ENCODE assay signal across 11 mouse cellular contexts in the genomic region with DNA sequence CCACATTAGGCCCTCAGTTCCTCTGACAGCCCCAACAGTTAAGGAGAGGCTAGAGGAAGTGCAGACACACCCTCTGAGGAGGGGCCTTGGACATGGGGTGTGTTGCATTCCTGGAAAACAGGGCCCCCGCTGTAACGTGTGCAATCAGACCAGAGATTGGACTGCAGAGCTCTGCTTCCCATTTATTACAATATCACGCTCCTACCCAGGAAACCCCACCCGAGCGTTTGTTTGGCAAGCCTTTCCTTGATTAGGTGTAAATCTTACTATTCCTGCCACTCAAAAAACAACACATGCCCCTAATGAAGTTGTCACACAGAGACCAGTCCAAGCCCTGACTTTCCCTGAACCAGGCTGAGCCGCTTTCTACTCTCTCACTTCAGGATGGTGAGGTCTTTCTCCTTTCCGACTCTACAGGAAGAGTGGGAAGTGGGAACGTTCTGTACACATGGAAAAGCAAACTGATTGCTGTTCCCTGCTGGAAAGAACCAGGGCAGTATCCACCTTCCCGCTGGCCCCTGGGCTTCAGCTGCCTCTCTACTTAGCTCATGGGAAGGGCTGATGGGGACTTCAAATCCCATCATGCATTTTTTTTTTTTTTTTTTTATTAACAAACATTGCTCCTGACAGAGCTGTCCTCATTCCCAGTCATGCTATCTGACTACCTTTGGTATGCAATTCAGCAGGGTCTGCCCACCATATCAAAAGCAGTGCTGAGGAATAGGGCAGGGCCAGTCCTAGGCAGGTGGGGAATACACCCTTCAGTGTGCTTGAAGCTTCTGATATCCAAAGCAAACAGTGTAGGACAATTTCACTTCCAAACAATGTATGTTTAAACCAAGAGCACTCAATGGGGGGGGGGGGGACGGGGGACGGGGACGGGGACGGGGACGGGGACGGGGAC.
DNase-seq lines count a peak whose midpoint lies in the region; ATAC-seq and TF ChIP-seq lines count a peak whose summit lies in the region.
"Had no signal": no experiment of that assay in that cellular context is flagged by ENCODE, and none has a peak within 500 bp of the region (broad histone marks: within the 10 kb centered on the region; RNA-seq: fewer than 3 reads in every experiment).

No protein-coding gene starts in this region.

- H3K9ac ChIP-seq in embryonic facial prominence, embryonic 14.5 days (ENCODE audit: low read depth, low read length), result no peak overlapping the region
- no peak overlapping the region for H3K9ac ChIP-seq in intestine, embryonic 14.5 days (ENCODE audit: low read length)
- no peak overlapping the region for H3K9ac ChIP-seq in lung, postnatal 0 days (replicated peaks; ENCODE audit: low read depth)
- H3K9ac ChIP-seq: embryonic facial prominence, embryonic 15.5 days; liver, embryonic 14.5 days had no signal

- TF ChIP-seq CTCF in lung, postnatal 0 days (IDR thresholded peaks at IDR 0.05), result no peak

- H3K27ac ChIP-seq in embryonic facial prominence, embryonic 14.5 days (replicated peaks; ENCODE audit: low read depth, low read length), result no peak overlapping the region; the same call in 1 of the 2 replicates
- H3K27ac ChIP-seq in intestine, embryonic 14.5 days (ENCODE audit: low read depth), result 0 out of 2 replicates have a peak overlapping the region, but pooled peaks have one; percentile 30
- H3K27ac ChIP-seq in lung, postnatal 0 days (ENCODE audit: low read length), result no peak overlapping the region
- H3K27ac ChIP-seq: embryonic facial prominence, embryonic 15.5 days; liver, embryonic 14.5 days had no signal

- H3K4me1 ChIP-seq in embryonic facial prominence, embryonic 14.5 days (ENCODE audit: control insufficient read depth, insufficient read depth, low read length), result peaks cover 10% of the 10 kb centered on the region; the same call in 1 of the 2 replicates
- peaks cover 4% of the 10 kb centered on the region for H3K4me1 ChIP-seq in intestine, embryonic 14.5 days (replicated peaks; ENCODE audit: control insufficient read depth, insufficient read depth, low read length)
- H3K4me1 ChIP-seq in lung, postnatal 0 days (ENCODE audit: insufficient read depth, low read depth, low read length), result peaks cover 9% of the 10 kb centered on the region; the same call in 1 of the 2 replicates

- 60% methylated on average over 13 of the region's 15 CpGs for WGBS in embryonic facial prominence, embryonic 14.5 days
- 44% methylated on average over 15 of the region's 15 CpGs for WGBS in intestine, embryonic 14.5 days
- 33% methylated on average over 15 of the region's 15 CpGs for WGBS in lung, postnatal 0 days

- H3K4me3 ChIP-seq in embryonic facial prominence, embryonic 14.5 days (ENCODE audit: low read depth, low read length), result no peak overlapping the region
- no peak overlapping the region for H3K4me3 ChIP-seq in intestine, embryonic 14.5 days (ENCODE audit: low read depth, low read length)
- H3K4me3 ChIP-seq in lung, postnatal 0 days (ENCODE audit: low read depth, low read length), result no peak overlapping the region
- H3K4me3 ChIP-seq: embryonic facial prominence, embryonic 15.5 days had no signal

- TF ChIP-seq EP300 in lung, postnatal 0 days (IDR thresholded peaks at IDR 0.05), result peak; percentile 72

- peak; percentile 77 for DNase-seq in R1 (ENCODE audit: low read depth, low spot score)
- no peak for DNase-seq in embryonic facial prominence, embryonic 14.5 days (ENCODE audit: low spot score)
- no peak for DNase-seq in intestine, embryonic 14.5 days (ENCODE audit: low spot score)
- peak; percentile 64 for DNase-seq in lung, postnatal 0 days (ENCODE audit: low spot score)
- no peak for DNase-seq in thymus, postnatal 25 days
- DNase-seq in cerebellum, adult 11 months, result no peak
- DNase-seq in frontal cortex, postnatal 14 days (ENCODE audit: low spot score in 2 of 2), result no peak
- DNase-seq: adrenal gland, postnatal 25 days; cerebellum, adult 9-10 months had no signal

- H3K27me3 ChIP-seq in embryonic facial prominence, embryonic 14.5 days (replicated peaks; ENCODE audit: control insufficient read depth, insufficient read depth, low read length), result no peaks in the 10 kb centered on the region
- no peaks in the 10 kb centered on the region for H3K27me3 ChIP-seq in intestine, embryonic 14.5 days (replicated peaks; ENCODE audit: control insufficient read depth, insufficient read depth, low read length)
- H3K27me3 ChIP-seq in lung, postnatal 0 days (replicated peaks; ENCODE audit: insufficient read depth, low read length), result no peaks in the 10 kb centered on the region
- H3K27me3 ChIP-seq: embryonic facial prominence, embryonic 15.5 days had no signal

- ATAC-seq in embryonic facial prominence, embryonic 14.5 days (ENCODE audit: low read depth), result 0 out of 2 replicates have a peak, but pooled peaks have one; percentile 68
- peak; percentile 72 for ATAC-seq in intestine, embryonic 14.5 days (replicated peaks; ENCODE audit: low FRiP score, low TSS enrichment, low read depth)
- ATAC-seq in lung, postnatal 0 days, result peak; percentile 94

- H3K4me2 ChIP-seq in embryonic facial prominence, embryonic 14.5 days (ENCODE audit: low read depth, low read length), result no peak overlapping the region
- H3K4me2 ChIP-seq in intestine, embryonic 14.5 days (ENCODE audit: low read length), result no peak overlapping the region
- peak overlapping the region; percentile 17; the same call in 1 of the 2 replicates for H3K4me2 ChIP-seq in lung, postnatal 0 days (replicated peaks; ENCODE audit: low read depth, low read length)
- H3K4me2 ChIP-seq: embryonic facial prominence, embryonic 15.5 days had no signal

- no peaks in the 10 kb centered on the region for H3K9me3 ChIP-seq in embryonic facial prominence, embryonic 14.5 days (ENCODE audit: control insufficient read depth, low read length)
- no peaks in the 10 kb centered on the region for H3K9me3 ChIP-seq in intestine, embryonic 14.5 days (ENCODE audit: control insufficient read depth, low read length)
- H3K9me3 ChIP-seq in lung, postnatal 0 days (ENCODE audit: low read length), result no peaks in the 10 kb centered on the region
- H3K9me3 ChIP-seq: embryonic facial prominence, embryonic 15.5 days had no signal

- no peaks in the 10 kb centered on the region for H3K36me3 ChIP-seq in embryonic facial prominence, embryonic 14.5 days (ENCODE audit: control insufficient read depth, insufficient read depth, low read length)
- no peaks in the 10 kb centered on the region for H3K36me3 ChIP-seq in intestine, embryonic 14.5 days (ENCODE audit: control insufficient read depth, insufficient read depth, low read length)
- no peaks in the 10 kb centered on the region for H3K36me3 ChIP-seq in lung, postnatal 0 days (ENCODE audit: insufficient read depth, low read length)
- H3K36me3 ChIP-seq: embryonic facial prominence, embryonic 15.5 days had no signal

Comparison
In these comparisons a context has a peak if more than half of its experiments do, and no peak if none do; other contexts are left out.
1. DNase-seq: peak in R1 (single experiment) and lung, postnatal 0 days (single experiment); none in embryonic facial prominence, embryonic 14.5 days (single experiment), intestine, embryonic 14.5 days (single experiment), thymus, postnatal 25 days (single experiment), cerebellum, adult 11 months (single experiment) and frontal cortex, postnatal 14 days (0 of 2).
2. Peak in every context shown above with its lines, with median percentiles within 50 percentile points of each other: ATAC-seq.